Mouse (Mus musculus) left cerebral cortex, adult 11 months (tissue): ENCODE data around the gene Adap2.
"Not testable (repeated sequence)": the region's sequence is repeated elsewhere in the genome, so short reads cannot be mapped to it uniquely, and the experiment has no call there.

Experiments
- DNase-seq: peaks from one replicate; pipeline ENCODE4 v3.0.0; 2022; ENCODE audit warnings: low spot score

Adap2 gene

GRCm38 (mm10) chr11:80153857-80154495 is at the start of gene Adap2:
Gene Adap2 (plus strand): TSS chr11:80154105.
- DNase-seq = peak; percentile 52

- no peak for DNase-seq
Observed at GRCm38 (mm10) chr11:80104407-80104806, 49.5 kb upstream of the Adap2 start.

- DNase-seq = no peak
Observed at GRCm38 (mm10) chr11:80116411-80116810, 37.5 kb upstream of the Adap2 start.

DNA sequence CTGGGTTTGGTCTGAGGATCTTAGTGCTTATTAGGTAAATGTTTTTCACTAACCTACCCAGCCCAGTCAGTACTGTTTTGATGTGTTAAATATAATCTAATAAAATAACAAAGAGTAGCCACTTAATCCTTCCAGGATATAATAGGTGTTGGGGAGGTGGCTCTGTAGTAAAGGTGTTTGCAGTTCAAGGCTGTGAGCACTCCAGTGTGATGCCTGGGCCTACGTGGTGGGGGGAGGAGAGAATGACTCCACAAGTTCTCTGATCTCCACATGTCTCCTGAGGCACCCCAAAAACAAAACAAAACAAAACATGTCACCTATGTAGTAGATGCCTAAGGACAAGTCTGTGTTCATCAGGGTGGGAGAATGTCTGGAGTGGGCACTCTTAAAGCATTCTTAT is 21.9 kb upstream of the Adap2 start:
- DNase-seq = no peak

GRCm38 (mm10) chr11:80134744-80135143 is 19.2 kb upstream of the Adap2 start:
- no peak for DNase-seq

GRCm38 (mm10) chr11:80135954-80136683 is 17.8 kb upstream of the Adap2 start:
- DNase-seq = no peak

DNA sequence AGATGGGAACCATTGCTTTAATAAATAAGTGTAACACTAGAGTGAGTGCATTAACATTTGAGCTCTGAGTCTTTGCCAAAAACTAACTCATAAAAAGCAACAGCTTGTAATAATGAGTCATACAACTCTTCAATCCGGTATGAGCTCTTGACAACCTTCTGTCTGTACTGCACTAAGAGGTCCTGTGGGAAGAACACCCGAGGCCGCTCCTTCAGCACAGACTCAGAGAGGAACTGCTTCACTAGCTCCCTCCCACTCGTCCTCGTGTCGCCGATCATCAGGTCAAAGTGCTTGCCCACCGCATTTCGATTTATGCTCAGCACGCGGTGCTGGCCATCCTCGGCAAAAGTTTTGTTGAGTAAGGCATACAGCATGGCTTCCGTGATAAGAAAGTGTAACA is 17.1 kb upstream of the Adap2 start:
- no peak for DNase-seq

GRCm38 (mm10) chr11:80137773-80138172 is 16.1 kb upstream of the Adap2 start:
- no peak for DNase-seq

GRCm38 (mm10) chr11:80141825-80142521 is 11.9 kb upstream of the Adap2 start, which contains the start of gene Tefm:
Gene Tefm (minus strand): TSS chr11:80142175.
- peak; percentile 72 for DNase-seq

GRCm38 (mm10) chr11:80142872-80143271 is 11.0 kb upstream of the Adap2 start:
- DNase-seq = no peak

- DNase-seq = no peak
Observed at GRCm38 (mm10) chr11:80145787-80146275, 8.1 kb upstream of the Adap2 start.

GRCm38 (mm10) chr11:80147748-80148147 is 6.2 kb upstream of the Adap2 start:
- no peak for DNase-seq

DNA sequence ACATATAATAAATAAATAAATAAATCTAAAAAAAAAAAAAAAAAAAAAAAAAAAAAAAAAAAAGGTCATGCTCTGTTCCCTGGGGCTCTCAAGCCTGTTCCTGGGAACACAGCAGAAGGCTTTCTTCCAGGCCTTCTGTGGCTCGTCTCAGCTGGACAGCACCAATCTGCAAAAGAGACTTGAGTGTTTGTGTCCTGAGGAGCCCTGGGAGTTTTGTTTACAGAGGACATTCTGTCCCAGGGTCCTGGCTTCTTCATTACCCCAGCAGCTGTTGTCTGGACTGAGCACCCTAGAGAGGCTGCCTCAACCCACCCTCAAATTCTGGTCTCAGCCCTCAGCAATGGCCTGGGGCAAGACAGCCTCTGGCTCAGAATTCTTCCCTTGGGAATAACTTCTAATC is 5.6 kb upstream of the Adap2 start:
- DNase-seq = no peak

GRCm38 (mm10) chr11:80148974-80149373 is 4.9 kb upstream of the Adap2 start:
- not testable (repeated sequence) for DNase-seq

DNA sequence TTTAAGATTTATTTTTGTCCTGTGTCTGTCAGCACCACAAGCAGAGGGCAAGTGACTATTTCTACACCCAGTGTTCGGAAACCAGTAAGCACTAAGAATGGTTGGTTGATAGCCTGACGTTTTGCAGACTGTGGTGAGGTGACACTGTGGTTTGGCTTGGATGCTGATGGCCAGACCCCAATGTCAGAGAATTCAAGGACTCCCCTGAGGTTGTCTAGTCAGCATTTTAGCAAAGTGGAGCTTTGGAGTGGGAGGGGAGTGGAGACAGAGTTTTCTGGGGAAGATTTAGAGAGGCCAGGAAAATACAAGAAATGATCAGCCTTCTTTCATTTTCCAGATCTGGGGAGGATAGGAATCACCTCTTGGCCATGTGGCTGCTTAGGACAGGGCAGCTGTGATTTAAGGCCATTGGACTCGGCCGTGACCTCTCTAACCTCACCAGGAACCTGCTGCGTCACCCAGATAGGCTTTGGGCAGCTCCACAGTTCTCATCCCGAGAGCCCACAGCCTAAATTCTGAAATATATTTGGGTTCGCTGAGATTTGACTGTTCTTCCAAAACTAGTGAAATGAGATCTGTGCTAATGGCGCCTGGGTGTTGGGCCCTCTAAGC is 4.4 kb upstream of the Adap2 start:
- no peak for DNase-seq

DNA sequence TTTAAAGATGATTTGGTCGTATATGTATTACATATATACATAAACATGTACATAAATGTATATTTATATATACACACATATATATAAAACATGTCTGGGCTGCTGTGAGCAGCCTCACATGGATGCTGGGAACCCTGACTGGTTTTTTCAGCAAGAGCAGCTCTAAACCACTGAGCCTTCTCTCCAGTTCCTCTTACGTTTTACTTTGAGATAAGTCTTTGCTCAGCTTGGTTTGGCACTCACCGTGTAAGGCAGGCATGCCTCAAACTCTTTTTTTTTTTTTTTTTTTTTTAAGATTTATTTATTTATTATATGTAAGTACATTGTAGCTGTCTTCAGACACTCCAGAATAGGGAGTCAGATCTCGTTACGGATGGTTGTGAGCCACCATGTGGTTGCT is 3.3 kb upstream of the Adap2 start:
- no peak for DNase-seq

DNA sequence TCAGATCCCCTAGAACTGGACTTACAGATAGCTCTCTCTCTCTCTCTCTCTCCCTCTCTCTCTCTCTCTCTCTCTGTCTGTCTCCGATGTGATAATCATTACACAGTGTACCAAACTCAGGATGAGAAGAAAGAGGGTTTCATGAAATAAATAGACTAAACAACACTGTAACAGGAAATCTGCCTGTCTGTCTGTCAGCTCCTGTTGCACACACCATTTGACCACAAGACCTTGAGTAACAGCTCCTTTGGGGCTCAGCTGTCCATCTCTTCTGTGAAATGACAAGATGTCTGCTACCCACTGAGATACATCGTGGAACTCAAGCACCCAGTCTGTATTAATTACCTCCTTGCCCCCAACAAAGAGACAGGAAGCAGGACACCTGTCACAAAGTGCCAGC is 2.4 kb upstream of the Adap2 start:
- DNase-seq = no peak

DNA sequence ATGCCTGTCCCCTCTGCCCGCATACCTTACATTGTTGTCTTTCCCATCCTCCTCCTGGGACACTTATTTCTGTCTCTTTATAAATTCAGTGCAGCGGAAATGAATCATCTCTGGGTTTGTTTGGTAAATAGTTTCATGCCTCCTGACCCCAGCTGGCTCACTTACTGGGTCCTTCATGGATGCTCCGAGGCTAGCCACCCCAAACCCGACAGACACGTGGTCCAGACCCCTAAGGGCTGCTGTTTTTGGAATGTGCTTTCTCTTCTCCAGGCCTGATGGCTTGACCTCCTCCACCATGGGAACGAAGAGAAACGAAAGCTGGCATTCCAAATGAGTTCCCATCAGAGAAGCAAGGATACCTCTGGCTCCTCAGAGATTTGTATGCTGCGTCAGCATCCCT is 1.5 kb upstream of the Adap2 start:
- DNase-seq = no peak

DNA sequence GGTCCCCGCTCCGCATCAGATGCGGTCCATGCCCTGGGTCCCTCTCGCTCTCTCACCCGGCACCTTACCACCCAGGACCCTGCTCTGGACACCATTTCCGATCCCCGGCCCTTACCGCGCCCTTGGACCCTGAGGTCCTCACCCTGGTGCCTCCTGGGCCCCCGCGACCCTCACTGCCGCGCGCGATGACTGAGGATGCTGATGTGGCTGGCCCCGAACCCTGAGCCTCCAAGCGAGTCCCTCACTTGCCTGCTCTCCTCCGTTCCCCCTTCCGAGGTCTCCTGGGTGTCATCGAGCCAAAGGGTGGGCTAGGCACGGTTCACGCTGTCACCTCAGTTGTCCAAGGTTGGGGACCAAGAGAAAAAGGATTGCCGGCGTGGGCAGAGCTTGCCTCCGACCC is 596 bp downstream of the Adap2 start:
- DNase-seq = no peak

GRCm38 (mm10) chr11:80155541-80155940 is 1.6 kb downstream of the Adap2 start:
- DNase-seq = no peak

DNA sequence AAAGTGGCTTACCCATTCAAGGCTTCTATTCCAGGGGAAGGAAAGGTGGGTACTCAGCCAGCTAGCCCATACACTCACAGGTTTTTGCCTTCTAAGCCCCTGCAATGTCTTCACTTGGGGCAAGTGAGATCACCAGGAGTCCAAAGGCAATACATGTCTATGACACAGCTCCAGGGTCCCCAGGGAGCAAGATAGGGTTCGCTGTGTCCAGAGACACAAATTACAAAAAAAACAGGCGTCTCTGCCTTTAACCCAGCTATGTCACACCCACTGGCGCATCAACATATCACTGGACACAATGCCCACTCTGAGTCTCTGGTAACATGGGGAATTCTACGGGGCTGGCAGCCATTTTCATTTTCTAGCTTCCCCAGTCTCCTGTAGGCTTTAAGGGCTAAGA is 2.1 kb downstream of the Adap2 start:
- DNase-seq = no peak

DNA sequence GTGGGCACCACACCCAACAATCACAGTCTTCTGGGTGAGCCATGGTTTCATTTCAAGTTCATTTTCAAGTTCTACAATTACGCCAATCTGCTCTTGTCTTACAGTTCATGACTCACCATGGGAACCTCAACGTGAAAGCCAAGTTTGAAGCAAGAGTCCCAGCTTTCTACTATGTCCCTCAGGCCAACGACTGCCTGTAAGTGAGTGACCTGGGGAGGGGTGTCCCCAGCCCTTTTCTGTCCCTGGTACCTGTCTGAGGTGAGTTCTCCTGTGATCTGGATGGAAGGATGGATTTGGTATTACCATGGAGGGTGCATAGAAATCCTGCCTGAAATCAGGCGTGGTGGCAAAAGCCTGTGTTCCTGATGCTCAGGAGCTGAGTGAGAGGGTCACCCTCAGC is 2.9 kb downstream of the Adap2 start:
- DNase-seq = no peak

- no peak for DNase-seq
Observed at GRCm38 (mm10) chr11:80159018-80159417, 5.1 kb downstream of the Adap2 start.
